Mouse (Mus musculus): ENCODE results near the gene Aktip.

The Aktip gene

DNA sequence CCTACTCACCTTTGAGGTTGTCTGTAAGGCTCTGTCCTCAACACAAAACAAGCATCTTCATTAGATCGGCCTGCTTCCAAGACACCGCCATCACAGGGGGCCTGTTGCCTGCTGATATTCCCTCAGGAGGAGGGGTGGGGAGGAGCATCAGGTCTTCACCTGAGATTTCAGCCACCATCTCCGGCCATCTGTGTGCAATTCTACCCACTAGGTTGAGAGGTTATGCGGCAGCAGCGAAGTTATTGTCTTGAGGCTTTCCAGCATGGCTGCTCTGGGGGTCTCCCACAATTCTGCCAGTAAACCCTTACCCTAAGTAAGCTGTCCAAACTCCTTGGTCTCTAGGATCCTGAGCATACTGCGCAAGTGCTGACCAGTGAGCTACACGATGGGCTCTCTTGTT, at the start of gene Aktip:
Aktip (minus strand) TSS at position 101 of the 400 bp plus-strand sequence.
- no peak for DNase-seq

DNA sequence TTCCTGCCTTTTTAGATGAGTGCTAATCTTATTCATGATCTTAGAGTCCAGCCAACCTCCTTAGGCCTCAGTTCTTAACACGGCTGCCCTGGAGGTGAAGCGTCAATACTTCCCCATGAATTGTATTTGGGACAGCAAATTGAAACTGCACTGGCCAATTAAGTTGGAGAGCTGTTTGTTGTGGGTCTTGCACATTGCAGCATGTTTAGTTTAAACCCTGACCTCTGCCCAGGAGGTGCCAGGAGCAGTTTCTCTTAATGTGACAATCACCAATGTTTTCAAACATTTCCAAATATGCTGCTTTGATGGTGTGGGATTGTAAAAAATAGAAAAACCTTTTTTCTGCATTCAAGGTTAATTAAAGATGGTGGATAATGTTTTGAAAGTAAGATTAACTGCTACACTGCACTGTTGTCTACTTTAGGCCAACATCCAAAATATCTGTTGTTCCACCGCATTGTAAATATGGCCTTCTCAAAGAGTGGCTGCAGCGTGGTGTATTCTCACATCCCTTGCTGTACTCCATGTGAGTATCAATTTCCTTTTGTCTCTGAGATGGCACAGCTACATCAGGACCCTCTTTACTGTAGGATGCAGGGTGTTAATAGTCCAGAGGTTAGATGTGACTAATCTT, 46.2 kb upstream of the Aktip start:
- no peak for DNase-seq

DNA sequence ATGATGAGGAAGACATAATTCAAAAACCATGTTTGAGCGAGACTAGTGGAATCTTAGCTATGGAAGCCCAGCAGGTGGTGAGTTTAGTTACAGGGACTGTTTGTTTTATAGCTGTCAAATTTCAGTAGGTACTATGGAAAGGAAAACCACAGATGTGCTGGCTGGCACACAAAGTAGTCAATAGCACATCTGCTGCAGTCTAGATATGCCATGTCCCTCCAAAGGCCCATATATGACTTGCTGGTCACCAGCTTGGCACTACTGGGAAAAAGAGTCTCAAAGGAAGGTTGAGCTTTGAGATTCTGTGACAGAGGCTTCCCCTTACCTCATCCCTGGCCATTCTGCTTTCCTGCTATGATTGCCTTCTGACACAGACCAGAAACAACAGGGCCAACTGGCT, 42.9 kb upstream of the Aktip start:
- DNase-seq: no peak

DNA sequence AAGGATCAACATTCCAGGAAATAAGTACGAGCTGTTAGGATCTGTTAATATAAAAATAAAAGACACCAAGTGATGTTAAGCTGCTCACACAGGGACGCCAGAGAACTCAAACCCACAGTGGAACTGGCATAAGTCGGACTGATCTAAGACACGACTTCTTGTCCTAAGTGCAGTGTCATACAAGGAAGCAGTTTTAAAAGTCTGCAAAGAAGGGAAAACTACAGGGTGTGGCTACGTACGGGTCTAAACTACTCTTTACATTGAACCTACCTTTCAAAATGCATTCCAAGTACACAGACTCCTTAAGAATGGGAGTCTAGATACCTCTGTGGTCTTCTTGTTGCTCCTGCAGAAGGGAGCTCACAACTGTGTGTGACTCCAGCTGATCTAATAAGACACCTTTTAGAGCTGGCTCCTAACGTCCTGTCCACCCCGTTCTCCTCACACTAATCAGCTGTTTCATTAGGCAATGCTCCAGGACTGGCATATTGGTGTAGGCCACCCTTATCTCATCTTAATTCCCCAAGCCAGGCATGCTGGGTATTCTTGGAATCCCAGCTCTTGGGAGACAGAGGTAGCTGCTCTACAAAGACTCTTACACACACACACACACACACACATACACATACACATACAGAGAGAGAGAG, 42.2 kb upstream of the Aktip start:
- no peak for DNase-seq

DNA sequence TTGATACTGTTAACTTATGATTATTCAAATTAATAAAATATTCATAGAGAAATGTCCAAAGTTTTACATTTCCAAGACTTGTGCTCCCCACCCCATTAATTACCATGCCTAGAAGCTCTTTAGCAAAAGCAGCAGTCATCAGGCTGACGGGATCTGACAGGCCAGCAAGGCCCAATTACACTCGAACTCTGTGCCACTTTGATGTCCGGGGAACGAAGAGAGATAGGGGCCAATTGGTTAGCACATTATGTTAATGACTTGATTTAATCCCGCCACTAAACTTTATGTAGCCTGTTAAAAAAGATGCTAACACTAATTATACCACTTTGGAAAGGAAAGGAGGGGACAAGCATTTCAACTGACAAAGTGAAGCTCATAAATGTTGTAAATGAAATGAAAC, 41.6 kb upstream of the Aktip start:
- DNase-seq: no peak

DNA sequence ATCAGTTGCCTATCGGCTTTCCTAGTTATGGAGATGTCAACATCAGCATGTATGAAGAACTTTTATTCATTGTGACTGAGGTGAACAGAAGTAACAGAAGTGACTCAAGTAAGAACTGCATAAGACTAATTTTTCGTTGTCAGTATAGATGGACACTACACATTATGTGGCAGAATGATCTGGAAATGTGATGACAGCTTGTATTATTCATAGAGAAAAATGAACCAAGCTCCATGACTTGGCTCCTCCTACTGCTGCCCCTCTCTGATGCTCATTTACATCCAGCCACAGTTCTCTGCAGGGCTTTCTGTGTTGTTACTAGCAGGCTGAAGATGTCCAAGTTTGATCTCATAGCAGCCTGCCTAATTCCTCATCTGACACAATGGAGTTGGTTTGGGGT, 37.4 kb upstream of the Aktip start:
- no peak for DNase-seq

DNA sequence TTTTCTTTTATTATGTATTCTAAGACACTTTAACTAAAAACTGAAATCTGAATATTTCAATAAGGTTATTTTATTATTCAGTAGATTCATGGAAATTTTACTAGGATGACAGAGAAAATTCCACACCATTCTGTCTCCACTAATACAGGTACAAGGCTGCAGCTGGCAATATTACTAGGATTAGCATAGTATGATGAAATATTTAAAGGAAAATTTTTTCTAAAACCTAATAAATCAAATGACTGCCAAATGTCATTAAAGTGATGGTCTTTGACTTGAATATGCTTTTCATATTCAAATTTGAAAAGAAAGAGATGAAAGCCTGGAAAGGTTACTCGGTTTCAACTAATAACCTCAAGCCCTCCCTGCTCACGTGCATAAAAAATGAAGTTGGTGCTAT, 34.3 kb upstream of the Aktip start:
- DNase-seq: no peak

DNA sequence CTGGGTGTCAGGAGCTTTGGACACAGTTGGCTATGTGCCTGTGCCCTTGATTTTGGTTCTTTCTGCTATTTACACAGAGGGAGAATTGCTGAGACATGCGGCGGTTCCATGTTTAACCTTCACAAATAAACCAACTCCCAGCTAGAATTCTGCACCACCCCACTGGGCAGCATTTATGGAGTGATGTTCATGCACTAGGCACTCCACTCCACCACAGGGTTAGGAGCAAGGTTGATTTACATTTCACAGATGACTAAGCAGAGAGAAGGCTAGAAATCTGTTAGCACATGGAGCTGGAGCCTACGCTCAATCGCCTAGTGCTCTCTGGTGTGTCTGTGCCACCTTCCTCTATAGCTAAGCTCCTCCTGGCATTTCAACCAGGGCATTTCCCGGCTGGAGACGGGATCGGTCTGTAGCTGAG, 27.7 kb upstream of the Aktip start:
- DNase-seq: no peak

DNA sequence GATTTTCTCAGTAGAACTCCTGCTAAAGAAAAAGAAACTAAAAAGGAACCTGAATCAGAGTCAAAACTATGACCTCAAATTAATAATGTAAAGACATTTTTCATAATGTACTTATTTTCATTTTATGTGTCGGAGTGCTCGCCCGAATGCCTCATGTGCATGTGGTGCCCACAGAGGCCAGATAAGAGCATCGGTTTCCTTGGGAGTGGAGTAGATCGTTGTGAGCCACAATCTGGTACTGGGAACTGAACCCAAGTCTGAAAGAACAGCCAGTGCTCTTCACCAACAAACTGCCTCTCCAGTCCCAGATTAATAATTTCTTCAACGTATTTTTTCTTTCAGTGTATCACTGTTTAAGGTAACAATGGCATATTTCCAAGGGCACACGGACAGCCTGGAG, 24.5 kb upstream of the Aktip start:
- DNase-seq: no peak

DNA sequence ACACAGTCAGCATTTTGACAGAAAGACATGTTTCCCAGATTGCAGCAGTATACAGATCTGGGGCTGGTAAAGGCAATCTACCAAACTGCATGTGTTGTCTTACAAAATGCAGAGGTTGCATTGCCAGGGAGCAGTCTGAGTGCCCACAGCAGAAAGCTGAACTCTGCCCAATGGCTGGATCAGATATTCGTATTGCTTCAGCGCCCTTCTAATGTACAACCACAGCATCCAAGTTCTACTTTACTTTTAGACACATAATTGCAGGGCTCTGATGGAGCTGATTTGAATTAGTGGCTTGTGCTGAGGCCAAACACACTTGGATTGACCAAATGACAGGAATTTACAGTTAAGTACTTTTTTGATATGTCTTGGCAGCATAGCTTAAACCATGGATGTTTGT, 22.1 kb upstream of the Aktip start:
- DNase-seq: no peak

DNA sequence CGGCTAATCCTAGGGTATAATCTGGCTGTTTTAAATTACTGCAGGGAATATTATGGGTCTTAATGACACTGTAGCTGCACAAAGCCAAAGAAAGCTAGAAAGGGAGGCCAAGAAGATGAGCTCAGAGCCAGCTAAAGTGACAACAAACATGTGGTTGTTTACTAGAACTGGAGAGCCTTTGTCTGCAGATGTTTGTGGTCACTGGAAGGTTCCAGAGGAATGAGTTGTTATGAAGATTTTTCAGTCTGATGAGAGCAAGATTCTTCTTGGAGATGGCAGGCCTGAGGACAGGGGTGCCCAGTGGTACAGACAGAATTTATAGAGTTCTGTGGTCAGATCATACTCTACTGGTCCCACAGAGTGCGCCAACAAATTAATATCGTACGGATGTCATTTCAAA, 18.5 kb upstream of the Aktip start:
- DNase-seq: no peak

DNA sequence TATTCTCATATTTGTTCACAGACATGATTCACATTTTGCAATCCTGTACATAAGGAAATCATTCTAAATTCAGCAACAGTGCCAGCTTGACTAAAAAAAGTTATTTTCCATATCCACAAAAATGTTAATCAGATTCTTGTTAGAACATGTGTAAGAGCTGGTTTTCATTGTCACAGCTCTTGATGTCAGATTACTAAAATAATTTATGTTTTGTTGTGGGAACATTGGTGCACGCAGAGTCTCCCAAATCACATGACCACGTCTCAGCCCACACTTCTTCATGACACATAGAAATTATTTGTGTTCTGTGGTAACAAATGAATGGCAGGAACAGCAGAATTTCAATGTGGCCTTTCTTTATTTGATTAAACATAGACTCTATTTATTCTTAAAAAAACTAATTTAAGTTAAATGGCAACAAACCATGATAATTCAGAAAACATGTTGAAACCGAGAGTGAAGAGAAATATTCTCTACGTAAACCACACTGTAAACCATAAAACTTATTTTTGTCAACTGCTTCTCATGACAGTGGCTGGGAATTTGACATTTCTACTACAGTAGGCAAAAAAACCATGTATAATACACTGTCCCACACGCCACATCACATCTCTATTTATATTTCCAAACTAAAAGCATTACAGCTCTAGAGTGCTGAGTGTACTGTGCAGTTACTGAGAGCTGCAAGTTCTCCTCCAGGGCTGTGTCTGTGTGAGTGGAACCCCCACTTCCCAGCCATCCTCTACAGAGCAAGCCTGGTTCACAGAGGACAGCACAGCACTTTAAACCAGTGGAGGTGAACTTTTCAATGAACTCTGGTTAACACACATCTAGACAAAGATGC, 17.5 kb upstream of the Aktip start:
- DNase-seq: peak; percentile 12

DNA sequence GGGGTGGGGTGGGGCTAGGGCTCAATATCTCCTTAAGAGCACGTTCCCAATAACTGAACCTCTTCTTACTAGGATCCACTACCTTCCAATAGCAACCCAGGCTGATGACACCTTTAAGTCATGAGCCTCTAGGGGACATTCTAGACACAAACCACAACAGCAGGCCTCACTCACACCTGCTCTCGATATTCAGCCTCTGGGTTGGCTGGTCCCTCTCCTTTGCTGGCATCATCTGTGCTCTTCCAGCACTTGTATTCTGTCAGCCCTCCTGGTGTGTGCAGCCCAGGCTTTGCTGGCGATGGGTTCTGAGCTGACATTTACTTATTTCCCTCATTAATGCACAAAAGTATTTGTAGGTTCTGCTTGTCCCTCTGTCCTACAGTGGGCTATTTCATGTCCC, 14.5 kb upstream of the Aktip start:
- no peak for DNase-seq

DNA sequence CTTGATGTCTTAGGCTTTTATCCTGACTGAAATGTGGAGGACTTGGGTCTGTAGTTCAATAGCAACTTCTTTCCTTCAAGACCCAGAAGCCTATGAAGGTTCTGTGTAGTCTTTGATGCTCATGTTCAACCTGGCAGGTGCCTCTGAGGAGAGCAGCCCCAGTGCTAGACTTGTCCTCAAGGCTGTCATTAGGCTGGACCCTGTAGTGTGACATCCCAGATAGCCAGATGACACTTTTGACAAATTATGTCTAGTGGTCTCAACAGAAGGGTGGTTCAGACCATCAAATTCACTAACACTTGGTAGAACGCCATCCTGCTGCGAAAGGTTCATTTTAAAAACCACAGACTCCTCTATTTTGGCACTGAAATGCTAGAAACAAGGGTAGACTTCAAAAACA, 13.2 kb upstream of the Aktip start:
- no peak for DNase-seq

DNA sequence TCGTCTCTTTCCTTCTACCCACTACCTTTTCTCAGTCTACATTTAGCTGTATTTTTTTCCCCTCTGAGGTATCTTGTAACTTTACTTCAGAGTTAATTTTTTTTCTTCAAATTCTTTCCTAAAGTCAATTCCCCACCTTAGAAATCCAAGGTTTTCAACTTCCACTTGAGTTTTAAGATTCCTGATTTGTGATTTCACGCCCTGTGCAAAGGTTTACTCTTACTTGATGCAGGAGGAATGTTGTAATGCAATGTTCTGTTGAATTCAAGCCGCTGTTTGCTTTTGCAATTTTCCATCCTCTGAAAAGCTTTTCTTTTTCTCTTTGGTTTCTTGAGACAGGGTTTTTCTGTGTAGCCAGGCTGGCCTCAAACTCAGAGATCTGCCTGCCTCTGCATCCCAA, 9.9 kb upstream of the Aktip start:
- no peak for DNase-seq

DNA sequence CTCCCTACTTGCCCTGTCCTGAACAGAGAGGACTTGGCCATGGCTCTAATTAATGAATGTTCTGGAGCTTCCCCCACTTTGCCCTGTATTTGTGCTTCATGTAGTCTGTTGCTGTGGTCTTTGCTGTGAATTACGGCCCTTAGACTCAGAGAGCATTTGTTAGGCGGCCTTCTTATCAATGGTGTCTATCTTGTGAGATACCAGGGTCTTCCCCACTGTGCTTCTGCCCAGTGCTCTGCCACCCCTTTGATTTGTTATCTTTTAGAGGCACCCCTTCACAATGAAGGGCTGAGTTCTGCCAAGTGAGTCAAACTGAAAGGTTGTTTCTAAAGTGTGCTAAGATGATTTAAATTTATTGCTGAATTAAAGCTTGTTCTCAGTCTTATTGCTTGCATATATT, 7.9 kb upstream of the Aktip start:
- DNase-seq: no peak

DNA sequence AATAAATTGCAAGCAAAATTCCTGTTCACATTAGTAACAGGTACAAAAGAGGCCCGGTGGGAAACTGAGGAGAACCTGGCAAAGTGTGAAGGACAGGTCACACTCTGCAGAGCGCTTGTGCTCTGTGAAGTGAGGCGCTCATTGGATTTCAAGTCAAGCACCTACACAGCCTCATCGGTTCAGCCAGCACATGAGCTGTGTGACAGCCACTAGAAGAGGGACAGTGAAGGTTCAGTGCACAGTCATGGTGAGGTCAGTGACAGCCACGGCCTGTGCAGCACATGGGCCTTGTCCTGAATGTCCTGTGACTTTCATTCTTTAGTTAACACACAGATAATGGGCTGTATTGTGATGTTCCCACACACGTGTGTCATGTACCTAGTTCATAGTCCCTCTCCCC, 6.1 kb upstream of the Aktip start:
- DNase-seq: no peak

DNA sequence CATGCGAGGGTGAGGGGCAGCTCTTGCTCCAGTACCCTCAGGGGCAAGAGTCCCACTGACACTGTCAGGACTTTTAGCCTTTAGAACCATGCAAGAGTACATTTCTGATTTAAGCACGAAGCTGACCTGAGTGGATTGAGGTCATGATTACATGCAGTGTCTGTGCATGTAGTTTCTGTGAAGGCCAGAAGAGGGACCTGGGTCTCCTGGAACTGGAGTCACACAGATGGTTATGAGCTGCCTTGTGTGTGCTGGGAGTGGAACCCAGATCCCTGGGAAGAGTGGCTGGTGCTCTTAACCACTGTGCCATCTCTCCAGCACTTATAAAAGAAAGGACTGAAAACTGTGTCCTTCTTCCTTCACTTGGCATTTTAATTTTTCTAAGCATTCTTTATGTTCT, 1.4 kb upstream of the Aktip start:
- no peak for DNase-seq

DNA sequence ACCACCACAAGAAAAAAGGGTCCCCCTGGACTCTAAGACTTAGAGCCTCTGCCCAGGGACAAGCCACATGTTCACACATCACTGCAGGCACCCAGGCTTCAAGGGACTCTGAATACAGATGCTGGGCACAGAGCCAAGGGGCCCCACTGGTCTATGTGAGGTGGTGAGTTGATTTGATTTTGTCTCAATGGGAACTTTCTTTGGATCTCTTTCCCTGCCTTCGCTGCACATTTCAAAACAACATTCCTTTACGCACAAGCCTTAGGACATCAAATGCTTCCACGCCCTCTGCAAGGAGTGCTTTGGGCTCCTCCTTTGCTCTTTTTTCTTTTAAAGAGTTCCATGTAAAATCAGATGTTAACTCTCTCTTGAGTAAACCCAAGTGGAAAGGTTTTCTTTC, 1.7 kb downstream of the Aktip start:
- no peak for DNase-seq

DNA sequence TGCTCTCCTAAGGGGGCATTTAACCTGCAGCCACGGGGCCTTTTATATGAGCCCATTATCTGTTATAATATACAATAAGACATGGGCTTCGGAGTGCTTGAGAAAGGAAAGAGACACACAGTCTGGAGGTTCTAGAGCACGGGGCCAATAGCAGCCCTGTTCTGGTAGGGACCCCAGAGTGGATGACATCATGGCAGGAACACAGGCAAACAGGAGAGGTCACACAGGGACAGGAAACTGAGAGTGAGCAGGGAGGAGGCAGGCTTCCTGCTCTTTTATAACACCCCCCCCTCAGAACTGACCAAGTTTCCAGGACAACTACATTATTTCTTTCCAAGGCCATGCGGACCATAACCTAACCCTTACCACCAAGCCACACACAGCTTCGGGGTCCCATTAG, 2.5 kb downstream of the Aktip start:
- no peak for DNase-seq

DNA sequence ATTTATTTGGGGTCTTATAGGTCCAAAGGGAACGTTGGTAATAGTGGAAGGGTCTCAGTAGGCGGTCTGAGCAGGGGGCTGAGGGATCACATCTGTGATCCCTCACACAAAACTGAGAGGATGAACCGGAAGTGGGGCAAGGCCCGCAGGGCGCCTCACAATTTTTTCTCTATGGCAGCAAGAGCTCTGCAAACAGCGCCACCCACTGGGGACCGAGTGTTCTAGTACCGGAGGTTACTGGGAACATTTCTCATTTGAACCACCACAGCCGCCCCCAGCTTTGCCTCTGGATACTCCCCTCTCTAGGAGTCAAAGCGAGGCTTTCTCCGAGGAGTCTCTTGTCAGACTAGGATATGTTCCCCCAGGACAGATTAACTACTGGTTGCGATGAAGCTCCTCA, 3.1 kb downstream of the Aktip start:
- DNase-seq: no peak

DNA sequence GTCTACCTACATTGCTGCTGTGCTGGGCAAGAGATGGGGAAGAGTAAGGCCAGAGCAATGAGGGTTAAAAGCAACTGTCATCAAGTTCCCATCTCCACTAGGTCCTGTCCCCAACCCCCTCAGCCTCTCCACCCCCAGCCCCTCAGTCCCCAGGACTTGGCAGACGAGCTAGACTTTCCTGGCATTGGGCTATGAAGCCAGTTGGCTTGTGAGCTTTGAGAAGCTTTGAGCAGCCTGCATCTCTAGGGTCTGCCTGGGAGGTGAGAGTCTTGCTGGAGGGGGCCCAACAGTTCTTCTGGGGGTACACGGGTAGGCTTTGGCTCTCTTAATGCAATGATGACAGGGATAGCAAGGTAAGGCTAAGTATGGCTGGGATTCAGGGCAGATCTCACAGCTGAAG, 5.7 kb downstream of the Aktip start:
- no peak for DNase-seq

DNA sequence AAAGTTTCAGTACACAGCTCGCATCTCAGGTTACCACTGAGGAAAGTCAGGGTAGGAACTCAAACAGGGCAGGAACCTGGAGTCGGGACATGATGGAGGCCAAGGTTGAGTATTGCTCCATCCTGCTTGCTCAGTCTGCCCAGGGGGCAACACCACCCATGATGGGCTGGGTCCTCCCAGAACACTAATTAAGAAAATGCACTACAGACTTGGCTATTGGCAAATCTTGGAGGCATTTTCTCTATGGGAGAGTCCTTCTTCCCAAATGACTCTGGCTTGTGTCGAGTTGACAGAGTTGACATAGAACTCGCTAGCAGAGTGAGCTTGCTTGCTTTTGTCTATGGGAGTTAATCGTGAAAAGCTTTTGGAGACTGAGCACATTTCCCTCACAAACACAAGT, 6.8 kb downstream of the Aktip start:
- DNase-seq: no peak

DNA sequence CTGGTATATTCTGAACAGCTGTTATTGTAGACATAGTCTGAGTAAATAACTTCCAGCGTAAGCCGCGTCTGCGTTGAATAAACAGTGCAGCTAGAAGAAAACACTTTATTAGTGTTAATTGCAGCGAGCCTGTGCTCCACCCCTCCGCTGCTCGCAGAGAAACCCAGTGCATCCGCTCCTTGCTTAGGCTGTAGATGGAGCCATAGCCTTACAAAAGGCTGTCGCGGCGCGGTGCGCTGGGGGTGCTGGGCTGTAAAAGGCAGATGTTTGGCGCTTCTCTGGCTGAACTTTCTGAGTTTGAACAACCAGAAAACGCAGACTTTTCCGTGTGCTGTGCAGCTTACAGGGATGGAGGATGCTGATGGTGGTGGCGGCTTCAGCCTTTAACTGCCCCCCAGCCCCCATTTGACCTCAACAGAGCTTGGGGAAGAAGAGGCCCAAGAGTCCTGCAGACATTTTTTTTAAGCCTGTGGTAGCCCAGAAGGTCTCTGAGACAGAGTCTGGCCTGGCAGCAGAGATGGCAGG, 8.9 kb downstream of the Aktip start:
- peak; percentile 19 for DNase-seq
